Mouse (Mus musculus) heart, adult 8-10 months (tissue): Measurements from ENCODE around the gene Tecpr2. TPM values are rescaled to one million over a fixed set of nuclear protein-coding genes. Genes with fewer than 3 reads are reported as not detected.

Experiments used
- DNase-seq: peaks from one replicate; pipeline ENCODE4 v3.0.0; 2022; ENCODE audit warnings: low spot score
- total RNA-seq, 4 experiments: library from RNA; stranded (reverse); gene quantifications; 2 replicates each; pipeline ENCODE4 v1.2.4; 2022

Gene Tecpr2
- total RNA-seq, 4 experiments from 2014 or later: 4.9 to 5.8 (median 5.3) TPM

DNA sequence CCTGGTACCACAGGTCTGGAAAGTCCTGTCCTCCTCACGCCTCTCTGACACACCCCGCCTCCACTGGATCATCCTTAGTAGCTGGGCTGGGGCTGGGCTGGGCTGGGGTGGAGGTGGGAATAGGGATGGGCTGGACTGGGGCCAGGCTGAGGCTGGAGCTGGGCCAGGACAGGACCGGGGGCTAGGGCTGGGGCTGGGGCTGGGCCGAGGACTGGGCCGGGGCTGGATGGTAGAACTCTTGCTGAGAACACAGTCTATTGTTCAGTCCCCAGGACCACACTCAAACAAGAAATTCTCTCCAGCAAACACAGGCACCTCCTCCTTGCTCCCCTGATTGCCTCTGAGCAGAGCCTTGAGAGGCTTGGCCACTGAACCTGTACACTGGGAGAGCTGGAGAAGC, 117.3 kb downstream of the Tecpr2 start:
- DNase-seq: no peak

DNA sequence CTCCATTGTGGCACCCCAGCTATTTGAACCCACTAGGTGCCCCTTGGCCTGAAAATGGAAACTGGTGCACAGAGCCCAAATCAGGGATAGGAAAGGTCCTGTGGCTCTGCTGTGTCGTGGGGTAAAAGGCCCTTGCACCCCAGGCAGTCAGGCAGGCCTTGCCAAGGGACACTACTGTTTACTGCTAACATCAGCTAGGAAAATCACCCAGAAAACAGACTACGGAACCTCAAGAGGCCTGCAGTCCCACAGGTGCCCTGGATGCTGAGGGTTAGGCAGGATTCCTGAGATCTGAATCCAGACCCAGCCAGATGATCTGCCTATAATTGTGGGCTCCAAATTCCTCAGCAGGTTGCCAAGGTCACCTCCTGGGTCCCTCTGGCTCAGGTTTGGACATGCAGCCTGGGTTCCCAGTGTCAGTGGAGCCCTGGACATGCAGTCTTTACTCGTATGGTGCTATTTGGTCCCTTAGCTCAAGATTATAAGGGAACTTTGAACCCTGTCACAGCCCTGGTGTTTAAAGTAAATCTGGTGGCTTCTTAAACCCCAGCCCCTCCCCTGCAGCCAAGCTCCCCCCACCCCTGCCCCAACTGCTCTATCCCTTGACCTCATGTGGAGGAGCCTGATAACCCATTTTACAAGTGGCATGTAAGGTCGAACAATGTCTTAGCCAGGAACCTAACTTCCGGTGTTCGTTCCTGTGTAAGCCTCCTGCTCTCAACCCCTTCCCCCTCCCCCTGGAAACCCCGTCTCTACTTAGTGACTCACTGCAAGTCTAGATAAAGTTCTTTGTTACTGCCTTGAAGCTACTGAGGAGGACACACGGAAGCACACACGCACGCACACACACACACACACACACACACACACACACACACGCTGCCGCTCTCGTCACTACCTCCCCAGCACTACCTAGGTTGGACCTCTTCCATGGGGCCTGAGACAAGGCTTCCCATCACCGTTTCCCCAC, 118.4 kb downstream of the Tecpr2 start:
- peak; percentile 33 for DNase-seq

DNA sequence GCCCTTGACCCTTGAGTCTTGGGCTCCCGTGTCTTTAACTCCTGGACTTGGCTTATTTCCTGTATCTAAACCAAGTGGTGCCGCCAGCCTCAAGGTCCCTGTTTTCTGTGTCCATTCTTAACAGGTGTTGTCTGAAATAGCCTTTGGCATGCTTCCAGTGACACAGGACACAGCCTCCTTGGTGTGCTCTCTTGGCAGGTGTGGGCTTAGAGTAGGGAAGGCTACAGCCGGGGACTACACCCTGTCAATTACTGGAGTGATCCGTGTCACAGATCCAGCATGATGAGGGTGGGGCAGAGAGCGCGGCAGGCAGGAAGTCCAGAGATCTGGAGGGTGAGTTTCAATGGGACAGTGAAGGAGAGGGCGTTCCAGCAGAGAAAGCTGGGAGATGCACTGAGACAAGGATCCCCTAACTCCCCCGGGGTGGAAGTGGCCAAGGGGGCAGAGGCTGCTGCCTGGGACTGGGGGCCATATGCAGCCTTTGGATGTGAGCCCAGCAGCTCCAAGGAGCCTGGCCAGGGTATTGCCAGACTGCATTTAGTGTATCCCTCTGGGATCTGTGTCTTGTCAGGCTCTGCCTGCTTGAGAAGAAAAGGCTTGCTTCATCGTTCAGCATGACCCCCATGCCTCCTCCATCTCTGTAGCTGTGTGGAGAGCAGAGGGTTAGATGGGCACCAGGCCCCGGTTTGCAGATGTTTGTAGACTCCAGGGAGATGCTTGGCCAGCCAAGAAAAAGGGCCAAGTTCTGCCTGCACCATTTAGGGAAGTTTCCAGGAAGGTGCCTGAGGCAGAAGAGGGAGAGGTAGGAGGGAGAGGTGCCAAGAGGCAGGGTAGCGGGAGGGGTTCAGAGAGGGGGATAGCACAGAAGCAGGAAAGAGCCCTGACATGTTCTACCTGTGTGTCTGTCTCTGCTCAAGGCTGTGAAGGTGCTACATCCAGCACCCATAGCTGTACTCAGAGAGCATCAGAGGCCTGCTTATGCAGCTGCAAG, 119.7 kb downstream of the Tecpr2 start:
- peak; percentile 26 for DNase-seq

DNA sequence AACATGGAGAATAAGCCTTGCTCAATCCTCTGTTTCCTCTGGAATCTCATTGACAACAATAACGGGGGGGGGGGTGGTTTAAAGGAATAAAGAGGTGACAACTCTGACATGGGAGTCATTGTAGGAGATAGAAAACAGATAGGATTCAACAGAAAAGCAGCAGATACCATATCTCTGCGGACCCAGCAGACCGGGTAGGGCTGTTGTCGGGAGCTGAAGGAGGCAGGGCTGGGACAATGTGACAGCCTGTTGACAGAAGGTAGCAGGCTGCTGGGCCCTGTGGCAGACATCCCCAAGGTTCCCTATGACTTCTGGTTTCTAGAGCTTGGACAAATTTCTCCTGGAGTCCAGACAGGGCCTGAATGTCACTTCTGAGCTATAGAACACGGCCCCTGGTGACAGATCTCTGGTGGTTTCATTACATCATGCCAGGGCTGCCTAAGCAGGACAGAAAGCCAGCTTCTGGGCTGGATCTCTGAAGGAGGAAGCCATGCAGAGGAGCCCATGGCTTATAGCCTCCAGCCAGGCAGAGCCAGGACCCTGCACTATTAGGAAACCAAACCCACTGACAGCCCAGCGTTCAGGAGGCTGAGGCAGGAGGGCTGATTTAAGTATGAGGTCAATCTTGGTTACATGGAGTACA, 120.7 kb downstream of the Tecpr2 start:
- DNase-seq: no peak

DNA sequence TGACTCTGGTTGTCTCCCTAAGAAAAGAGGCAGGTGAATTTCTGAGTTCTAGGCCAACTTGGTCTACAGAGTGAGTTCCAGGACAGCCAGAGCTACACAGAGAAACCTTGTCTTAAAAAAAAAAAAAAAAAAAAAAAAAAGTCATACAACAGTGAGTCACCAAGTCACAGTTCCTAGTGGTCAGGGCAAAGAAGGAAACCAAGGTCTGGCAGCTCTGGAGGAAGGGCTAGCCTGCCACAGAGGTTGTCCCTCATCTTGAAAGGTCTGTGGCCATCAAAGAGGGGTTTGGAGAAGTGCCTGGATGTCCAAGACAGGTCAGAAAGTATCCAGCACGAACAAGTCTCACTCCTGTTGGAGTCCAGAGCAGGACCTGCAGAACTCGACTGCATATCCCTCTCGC, 127.7 kb downstream of the Tecpr2 start:
- no peak for DNase-seq

DNA sequence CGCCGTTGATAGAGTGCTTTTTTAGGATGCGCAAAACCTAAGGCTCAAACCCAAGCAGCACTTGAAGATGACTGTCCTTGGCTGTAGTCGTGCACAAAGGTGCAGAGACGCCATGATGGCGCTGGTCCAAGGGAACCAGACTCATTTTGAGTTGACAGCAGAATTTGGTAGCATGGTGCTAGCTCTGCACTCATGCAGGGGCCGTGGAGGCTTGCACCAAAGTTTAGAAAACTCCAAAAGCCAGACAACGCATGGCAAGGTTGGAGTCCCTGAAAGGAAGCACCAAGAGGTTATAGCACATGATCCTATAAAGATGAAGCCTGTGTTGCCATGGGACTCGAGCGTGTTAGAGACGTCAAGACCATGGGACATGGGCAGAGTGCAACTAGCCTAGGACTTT, 129.0 kb downstream of the Tecpr2 start:
- DNase-seq: no peak

DNA sequence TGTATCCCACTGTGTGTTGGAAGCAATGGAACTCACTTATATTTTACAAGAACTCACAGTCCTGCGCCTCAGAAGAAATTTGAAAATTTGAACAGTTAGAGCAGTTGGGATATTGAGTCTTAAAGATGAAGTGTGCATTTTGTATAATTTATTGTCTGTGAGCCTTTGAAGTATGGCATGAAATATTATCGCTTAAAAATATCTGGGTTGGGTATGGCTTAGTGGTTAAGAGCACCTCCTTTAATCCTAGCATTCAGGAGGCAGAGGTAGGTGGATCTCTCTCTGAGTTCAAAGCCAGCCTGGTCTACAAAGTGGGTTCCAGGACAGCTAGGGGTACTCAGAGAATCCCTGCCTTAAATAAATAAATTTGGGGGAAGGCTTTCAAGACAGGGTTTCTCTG, 130.0 kb downstream of the Tecpr2 start:
- DNase-seq: no peak

DNA sequence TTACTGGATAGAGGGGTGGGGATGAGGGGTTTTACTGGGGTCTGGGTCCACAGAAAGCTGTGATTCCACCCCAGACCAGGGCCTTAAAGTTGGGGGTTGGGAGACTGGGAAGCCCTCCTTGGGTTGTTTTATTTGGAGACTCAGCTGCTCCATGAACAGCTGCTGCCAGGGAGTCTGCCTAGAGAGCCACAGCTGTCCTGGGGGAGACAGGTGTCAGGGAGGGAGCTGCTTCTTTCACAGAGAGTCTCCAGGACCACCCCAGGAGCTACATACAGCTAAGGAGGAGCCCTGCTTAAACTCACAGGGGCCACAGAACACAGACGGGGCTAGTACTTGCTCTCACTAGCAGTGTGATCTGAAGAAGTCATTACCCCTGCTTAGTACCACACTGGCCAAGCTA, 132.1 kb downstream of the Tecpr2 start:
- DNase-seq: no peak

DNA sequence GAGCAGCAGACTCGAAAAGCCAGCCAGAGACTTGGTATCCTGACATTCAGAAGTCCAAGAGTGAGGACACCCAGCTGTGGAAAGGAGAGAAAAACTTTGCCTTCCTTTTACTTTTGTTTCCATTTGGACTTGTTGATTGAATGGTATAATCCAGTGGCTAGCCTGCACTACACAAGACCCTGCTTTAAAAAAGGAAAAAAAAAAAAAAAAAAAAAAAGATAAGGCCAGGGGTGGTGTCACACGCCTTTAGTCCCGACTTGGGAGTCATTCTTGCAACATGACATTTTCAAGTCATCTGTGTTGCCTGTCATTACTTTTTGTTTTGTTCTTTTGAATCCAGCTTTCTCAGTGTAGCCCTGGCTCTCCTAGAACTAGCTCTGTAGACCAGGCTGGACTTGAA, 132.5 kb downstream of the Tecpr2 start:
- no peak for DNase-seq

Other genes with a start within 250 kb of the Tecpr2 start
- not detected for gene 1700001K19Rik, start 206.6 kb upstream of the Tecpr2 start, total RNA-seq
- gene Hsp90aa1, start 186.5 kb upstream of the Tecpr2 start, total RNA-seq: 100 to 1,000 TPM; 124 to 228 (median 180) TPM
- gene Wdr20, start 151.3 kb upstream of the Tecpr2 start, total RNA-seq: 10 to 100 TPM; 30.9 to 36.7 (median 32.3) TPM
- gene Mok, start 48.3 kb upstream of the Tecpr2 start, total RNA-seq: under 1 TPM; 0.50 to 0.80 (median 0.70) TPM
- 10 to 100 TPM; 10.5 to 12.1 (median 11.1) TPM for gene Zfp839, start 39.0 kb upstream of the Tecpr2 start, total RNA-seq
- 10 to 100 TPM; 21.7 to 28.5 (median 27.8) TPM for gene Cinp, start 119 bp upstream of the Tecpr2 start, total RNA-seq
- 10 to 100 TPM; 61.3 to 73.8 (median 68.6) TPM for gene Ankrd9, start 89.8 kb downstream of the Tecpr2 start, total RNA-seq
- gene Rcor1, start 150.1 kb downstream of the Tecpr2 start, total RNA-seq: 10 to 100 TPM; 11.9 to 14.3 (median 13.4) TPM